Mouse (Mus musculus) natural killer cell, adult 2 months (primary cell): ENCODE results near the gene Endov.

Experiments
- DNase-seq, 2 experiments: peaks; one replicate each; pipeline ENCODE4 v3.0.0; 2022; ENCODE audit warnings: low spot score in 2 of 2

Gene Endov

DNA sequence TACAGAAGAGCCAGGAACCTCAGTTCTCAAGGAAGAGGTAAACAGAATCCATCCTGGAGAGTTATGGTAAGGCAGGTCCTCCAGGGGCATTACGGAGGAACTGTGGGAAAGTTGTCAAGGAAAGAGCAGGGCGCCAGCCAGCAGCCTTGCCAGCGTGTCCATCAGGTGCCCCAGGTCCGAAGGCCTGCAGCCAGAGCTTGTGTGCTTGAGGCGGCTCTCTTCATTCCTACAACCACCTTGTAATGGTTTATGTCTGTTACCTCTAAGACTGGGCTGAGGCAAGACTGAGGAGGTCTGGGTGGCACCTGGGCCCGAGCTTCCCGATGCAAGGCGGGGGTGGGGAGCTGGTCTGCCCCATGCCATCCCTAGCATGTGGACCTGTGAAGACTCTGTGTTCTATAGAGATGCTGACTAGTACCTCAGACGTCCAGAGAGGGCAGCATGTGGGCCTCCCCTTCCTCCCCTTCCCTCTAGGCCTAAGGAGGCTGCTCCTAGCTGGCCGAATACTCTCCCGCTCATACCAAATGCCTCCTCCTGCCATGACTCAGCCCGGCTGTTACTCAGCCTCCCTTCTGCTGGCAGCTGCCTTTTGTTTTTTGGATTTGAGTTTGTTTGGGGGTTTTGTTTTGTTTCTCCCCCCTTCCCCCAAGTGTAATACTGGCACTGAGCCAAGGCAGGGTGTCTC is 25.7 kb downstream of the Endov start:
- DNase-seq: no peak

DNA sequence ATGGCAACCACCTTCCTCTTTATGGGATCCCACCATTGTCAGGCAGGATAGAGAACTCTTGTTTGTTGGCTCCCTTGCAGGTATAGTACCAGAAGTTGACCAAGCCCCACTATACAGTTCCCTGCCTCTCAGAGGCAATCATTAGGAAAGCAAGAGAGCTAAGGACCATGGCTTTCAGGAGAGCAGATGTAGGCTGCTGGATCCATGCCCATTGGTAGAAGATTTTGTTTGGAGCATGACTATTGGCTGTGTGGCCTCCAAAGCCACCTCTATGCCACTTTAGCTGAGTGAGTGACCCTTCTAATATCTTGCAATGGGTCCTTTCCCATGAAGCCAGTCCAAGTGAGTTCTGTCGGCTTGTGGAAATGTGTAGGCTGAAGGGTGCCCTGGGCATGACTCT is 28.2 kb downstream of the Endov start:
- DNase-seq: no peak

DNA sequence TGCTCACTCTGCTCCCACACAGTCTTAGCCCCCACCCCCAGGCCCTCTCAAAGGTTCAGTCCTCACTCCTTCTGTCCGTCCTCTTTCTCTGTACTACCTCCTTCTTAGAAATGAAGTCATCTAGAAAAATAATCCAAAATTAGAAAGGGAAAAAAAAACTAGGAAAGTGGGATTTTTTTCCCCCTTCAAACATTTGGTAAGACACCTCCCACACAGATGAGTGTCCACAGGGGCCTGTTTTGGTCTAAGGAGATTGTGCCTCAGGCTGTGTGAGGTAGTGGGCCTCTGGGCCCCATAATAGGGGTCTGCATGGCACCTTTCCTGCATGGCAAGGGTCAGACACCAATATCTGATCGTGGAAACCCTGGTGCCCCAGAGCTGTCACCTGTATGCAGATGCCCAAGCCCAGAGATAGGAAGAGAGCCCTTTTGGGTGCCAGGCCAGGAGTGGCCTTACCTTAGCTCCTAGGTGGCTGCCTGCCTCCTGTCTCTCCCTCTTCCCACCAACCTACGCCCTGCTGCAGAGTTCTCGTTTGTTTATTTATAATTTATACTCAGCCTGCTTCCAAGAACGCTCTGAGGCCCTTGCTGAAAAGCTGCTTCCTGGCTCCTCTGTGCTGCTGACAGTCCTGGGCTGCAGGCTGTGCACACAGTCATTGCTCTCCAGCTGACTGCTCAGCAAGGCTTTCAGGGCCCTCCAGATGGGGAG is 29.0 kb downstream of the Endov start:
- DNase-seq: no peak

DNA sequence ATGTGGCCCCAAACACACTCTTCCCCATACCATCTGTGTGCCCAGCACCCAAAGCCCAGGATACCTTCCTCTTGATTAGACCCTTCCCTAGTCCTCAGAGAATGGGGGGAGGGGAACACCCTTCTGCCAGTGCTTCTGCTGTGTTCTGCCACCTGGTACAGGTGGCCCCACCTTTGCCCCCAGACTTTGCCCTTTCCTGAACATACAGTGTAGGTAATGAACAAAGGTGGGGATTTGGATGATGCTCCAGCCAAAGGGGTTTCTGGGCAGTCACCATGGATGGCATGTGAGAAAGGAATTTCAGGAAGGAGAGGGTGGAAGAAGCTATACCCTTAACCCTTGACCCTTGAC is 29.5 kb downstream of the Endov start:
- no peak for DNase-seq

DNA sequence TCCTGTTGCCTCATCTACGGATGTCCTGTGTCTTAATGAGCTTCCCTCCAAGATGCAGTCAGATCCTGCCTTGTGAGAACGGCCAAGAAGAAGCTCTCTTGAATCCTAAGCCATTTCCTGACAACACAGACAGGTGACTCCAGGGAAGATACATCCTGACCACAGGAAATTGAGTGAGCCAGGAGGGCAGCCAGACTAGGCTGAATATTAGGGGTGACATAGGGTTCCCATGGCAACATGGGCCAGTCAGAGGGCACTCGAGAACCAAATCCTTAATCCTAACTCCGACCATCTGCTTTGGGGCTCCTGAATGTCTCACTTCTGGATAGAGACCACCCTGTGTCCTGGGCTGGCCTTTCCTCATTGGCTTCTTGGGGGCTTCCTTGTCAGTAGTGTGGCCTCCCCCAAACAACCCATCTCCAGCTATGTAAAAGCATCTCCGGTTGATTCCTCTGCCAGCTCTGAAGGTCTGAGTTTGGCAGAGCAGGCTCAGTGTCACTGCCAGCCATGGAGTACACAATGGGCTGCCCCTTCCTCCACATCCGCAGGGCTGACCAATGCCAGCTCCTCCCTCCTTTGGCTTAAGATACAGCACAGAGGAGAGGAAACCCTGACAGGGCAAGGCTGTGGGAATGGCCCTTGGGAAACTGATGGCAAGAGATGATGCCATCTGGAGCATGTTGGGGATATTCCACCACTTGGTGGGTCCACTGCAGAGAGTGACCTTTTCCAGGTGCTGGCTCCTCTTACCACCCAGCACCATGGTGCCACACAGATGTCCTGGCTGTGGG is 31.0 kb downstream of the Endov start:
- no peak for DNase-seq

DNA sequence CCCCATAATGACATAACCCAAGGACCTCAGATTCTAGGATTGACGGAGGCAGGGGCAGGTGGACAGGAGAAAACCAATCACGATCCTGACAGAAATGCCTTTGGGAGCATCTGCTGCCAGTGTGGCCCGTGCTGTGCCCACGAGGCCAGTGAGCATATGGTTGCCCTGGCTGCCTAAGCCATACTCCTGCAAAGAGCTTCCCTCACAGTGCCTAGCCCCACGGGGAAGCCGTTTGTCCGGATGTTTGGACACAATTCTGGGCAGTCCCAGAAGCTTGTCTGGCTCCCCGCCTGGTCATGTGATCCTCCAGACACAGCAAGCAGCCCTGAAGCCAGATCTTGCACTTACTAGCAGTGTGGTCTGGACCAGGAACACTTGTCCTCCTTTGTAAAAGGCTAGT is 31.6 kb downstream of the Endov start:
- no peak for DNase-seq

DNA sequence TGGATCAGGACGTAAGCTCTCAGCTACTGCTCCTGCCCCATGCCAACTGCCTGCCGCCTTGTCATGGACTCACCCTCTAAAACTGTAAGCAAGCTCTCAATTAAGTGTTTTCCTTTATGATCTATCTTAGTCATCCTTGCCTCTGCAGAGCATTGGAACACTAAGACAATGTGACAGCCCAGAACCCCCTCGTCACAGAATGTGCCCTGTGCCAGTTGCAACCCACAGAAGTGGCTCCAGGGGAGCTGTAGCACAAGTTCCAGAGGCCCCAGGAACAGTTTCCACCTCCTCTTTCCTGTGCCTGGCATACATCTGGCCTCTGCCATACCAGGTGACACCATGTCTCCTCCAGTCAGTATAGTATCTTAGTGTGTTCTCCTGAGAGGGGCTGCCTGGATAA is 32.2 kb downstream of the Endov start:
- DNase-seq: no peak

DNA sequence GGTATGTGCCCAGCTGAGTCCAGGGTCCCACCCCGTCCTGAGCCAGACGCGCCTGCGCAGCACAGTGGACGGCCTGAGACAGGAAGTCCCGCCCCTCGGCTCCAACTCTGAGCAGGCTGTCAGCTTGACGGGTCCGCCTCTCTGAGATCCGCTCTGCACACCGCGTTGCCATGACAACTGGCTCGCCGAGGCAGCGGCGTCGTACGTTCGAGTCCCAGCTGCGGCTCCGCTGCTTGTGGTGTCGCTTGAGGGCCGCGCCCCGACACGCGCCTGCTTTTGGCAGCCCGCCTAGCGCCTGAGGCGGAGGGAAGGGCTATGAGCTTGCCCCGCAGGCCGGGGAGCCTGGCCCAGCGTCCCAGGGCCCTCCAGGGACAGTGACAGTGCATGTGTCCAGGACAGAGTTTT is 33.4 kb downstream of the Endov start:
- DNase-seq: peak; percentile 82 to 84

DNA sequence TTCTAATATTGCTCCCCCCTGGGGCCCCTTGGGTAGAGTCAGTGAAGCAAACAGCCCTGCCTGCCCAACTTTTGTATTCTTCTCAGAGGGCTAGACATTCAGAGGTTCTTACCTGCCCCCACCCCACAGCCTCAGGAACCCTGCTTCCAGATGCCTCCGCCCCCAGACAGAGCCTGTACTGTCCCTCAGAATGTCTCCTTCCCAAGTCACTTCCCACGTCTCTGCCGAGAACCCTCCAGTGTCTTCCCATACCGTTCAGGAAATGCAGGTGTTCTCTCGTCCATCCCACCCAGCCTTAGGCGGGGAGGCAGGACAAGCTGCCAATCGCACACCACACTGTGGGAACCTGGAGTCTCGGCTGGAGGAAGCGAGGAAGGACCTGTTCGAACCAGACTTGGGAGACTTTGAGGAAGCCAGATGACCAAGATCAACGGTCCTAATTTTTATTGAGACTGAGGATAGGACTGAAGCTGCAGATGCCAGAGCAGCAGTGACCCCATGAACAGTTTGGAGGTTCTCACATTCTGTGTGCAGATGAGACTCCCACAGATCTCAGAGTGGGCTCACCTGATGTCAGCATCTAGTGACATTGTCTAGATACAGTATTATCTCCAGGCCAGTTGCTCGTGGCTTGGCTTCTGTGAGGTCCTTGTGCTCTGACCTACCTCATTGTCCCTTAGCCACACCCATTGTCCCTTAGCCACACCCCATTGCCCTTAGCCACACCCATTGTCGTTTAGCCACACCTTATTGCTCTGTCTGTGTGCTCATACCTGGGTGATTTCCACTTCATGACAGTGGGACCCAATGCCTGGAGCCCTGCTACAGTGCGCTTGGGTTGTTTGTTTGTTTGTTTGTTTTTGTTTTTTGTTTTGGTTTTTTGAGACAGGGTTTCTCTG is 35.2 kb downstream of the Endov start:
- no peak for DNase-seq

DNA sequence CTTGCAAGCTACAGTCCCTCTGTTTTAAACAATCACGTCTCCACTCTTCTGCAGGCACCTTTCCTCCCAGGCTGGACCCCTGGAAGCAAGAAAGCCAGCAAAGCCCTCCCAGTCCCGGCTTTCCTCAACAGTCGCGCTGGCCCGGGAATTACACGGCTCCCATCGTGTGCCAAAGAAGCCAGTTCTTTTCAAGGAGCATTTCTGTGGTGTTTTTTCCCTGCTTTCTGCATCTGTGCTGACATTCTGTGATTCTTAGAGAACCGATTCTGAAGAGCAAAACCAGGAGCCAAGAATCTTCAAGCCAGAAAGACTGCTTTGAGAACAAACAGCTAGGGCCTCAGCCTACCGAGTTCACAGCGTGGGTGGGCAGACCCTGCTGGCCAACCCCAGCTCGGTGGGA is 37.8 kb downstream of the Endov start:
- no peak for DNase-seq

DNA sequence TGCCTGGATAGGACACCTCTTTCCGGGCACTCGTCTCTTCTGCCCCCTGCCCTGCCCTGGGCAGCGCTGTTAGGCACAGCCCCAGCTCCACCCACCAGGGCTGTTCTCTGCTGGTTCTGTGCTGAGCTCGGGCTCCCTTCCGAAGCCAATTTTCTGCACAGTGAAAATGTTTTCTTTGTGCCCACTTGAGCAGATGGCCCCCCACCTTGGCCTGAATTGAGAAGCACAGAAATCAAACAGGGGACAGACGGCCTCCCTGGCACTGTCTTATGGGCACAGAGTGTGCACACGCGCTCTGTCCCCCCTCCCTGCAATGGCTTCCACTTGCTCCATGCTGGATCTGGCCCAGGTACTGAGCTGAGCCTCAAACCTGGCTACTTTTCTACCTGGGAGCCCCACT is 41.3 kb downstream of the Endov start:
- no peak for DNase-seq

DNA sequence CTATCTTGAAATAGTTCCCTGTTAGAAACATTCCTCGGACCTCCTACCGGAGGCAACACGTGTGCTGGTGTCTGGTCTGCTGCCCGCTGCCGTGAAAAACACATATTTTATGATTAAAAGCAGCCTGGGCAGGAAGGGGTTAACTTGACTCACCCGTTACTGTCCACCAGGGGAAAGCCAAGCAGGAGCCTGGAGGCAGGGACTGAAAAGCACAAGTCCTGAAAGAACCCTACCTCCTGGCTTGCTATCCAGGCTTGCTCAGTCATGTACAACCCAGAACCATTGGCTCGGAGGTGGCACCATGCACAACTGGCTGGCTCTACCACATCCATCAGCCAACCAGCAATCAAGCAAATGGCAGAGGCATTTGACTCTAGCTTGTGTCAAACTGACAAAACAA is 42.6 kb downstream of the Endov start:
- DNase-seq: no peak

DNA sequence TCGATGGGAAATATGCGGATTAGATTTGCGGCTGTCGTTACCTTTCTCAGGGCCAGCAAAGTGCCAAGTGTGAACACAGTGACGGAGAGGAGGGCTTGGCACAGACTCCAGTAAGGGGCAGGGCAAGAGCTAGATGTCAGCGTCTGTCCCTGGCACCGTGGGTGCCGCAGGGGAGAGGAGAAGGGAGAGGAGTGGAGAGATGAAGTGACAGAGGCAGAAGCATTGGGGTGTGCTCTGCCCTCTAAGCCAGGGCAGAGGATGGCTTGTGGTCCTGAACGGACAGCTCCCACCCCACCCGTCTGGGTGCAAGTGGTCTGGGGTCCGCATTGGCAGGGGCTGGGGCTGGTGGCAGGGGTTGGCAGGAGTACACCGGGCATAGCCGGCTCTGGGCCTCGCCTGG is 48.8 kb downstream of the Endov start:
- DNase-seq: no peak

DNA sequence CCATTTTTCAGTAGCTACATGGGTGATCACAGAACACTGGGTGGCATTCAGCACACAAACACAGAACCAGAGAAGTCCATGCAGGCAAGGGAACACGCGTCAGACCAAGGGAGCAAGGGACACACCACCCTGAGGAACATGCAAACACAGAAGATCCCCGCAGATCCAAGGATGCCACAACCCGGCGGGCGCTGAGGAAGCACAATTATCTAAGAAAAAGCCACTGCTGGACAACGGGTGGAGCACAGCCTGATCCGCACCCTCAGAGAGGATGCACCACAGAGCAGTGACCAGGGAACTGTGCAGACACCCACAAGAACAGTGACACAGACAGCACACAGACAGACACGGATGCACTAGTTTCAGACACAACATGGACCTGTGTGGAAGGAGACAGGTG is 49.4 kb downstream of the Endov start:
- no peak for DNase-seq

DNA sequence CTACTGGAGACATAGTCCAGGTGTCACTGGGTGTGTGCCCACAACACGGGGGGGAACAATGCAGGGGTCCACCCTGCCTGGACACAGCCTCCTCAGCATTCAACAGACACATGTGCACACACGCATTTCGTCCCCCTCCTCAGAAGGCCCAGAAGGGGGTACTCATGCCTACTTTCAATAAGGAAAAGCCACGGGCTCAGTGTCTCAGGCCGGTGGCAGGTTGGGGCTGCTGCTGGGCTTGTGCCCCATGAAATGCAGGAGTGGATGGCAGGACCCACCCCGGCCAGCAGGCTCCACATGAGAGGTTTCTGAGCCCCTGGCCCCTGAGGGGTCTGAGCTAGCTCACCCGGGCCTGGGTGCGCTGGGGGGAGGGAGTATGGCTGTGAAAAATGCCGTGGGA is 49.9 kb downstream of the Endov start:
- no peak for DNase-seq

DNA sequence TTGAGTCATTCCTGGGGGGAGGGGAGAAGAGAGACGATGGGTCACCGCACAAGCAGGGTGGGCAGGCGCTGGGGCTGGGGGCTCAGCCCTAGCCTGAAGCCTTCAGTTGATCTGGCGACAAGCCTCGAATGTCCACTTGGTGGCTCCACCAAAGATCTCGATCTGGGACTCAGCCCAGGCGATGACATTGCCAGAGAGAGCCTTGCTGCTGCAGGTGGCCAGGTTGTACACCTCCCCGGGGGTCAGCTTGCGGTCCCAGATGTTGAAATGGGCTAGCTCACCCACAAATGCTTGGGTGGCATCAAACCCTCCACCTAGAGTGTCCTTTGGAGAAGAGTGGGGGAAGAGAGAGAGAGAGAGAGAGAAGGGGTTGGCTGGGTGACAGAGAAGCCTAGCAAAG is 51.2 kb downstream of the Endov start:
- DNase-seq: no peak

DNA sequence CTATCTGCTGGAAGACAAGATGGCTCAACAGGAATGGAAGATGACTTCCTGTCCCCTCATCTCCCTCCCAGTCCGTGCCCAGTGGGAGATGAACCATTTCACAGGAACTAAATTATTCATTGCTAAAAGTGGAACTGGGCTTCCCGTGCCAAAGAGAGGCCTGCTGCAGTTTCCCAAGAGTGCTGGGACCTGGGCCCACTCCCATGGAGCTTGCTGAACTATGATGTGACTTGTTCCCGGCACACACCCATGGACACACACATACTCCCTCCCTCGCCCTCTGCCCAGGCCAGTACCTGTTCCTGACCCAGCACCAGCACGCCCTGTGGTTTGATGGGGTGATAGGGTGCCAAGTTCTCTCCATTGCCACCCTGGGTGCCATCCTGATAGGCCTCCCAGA is 51.7 kb downstream of the Endov start:
- no peak for DNase-seq

DNA sequence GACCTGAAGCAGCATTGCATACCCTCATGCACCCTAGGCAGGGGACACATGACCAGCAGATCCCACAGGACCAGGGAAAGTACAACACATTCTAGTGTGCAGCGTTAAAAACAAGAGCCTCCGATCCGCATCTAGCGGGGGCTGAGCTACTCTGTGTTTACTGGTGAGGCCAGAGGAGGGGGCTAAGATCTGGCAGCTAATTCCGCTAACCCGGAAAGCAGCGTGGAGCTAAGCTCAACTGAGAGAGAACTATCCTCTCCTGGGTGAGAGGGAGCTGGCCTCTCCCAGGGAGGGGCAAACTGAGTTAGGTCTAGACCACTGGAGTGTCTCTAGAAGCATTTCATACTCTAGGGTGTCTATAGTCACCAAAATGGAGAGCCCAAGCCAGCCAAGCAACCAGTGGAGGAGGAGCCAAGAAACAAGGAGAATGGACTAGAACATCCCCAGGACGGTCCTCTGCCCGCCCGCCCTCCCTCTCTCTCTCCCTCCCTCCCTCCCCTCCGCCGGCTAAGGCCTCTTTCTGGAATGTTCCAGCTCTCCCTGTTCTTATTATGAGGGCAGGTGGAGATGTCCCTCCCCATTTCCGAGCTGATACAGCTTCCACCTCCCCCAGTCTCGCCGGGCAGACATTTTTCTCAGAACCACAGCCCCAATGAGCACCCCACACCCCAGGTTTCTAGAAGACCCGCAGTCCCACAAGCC is 52.8 kb downstream of the Endov start:
- no peak for DNase-seq

DNA sequence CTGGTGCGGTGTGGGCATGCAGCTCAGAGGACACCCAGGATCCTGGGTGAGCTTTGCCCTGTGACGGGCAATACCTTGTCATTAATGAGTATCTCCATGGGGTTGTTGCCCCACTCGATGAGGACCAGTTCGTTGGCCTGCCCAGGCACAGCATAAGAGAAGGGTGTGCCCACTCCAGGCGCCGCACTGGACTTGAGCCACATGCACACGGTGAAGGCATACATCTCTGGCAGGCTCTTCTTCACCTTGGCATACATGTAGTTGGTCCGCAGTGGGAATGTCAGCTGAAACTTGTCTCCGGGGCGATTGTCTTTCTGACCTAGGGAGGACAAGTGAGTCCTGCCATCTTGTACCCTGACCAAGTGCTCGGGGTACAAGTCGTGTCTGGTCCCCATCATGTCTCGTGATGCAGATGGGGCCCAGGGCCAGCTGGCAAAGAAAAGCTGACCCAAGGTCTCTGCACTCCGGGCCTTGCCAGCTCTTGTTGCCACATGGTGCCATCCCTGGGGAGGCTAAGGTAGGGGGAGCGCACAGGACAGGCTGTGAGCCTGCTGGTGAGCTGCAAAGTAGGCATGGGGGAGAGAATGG is 53.5 kb downstream of the Endov start:
- DNase-seq: no peak

DNA sequence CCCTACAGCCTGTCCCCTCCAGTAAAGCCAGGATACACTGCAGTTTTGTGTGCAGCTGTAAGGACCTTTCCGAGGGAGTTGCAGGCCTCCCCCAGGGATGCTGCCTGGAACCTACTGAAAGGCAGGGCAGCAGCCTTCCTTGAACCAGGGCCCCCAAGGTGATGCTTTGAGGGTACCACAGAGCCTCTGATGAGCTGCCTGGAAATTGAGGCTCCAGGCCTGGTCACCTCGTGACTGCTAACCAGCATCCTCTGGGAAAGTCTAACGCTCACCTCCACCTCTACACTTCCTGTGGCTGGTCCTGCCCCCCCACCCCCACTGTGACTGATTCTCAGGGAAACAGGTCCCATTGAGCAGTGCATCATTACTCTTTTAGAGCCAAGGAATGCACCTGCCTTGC is 54.1 kb downstream of the Endov start:
- DNase-seq: no peak
